Mouse (Mus musculus): ENCODE measurements at regions not wholly inside any gene's neighbourhood (a gene's known extent, or its start where the extent isn't known, plus 50 kb on each side); places are given as distances from the start of the nearest gene placed in this dataset.

GRCm38 (mm10) chr6:81724601-81725545, 198.6 kb upstream of the Gcfc2 start:
- peak; percentile 8 to 40 for DNase-seq (ENCODE audit: low spot score in 2 of 2)

GRCm38 (mm10) chr6:81731631-81732030, 191.8 kb upstream of the Gcfc2 start:
- DNase-seq (ENCODE audit: low spot score in 2 of 2): no peak

- no peak for DNase-seq (ENCODE audit: low spot score in 2 of 2)
Observed at GRCm38 (mm10) chr6:81733527-81733926, 189.9 kb upstream of the Gcfc2 start.

- DNase-seq (ENCODE audit: low spot score in 2 of 2): peak; percentile 42 to 66
Observed at GRCm38 (mm10) chr6:81738466-81738865, 185.0 kb upstream of the Gcfc2 start.

GRCm38 (mm10) chr6:81749681-81750080, 173.8 kb upstream of the Gcfc2 start:
- DNase-seq (ENCODE audit: low spot score in 2 of 2): no peak

- peak in 1 of 2 experiments; percentile 39 for DNase-seq (ENCODE audit: low spot score in 2 of 2)
Observed at GRCm38 (mm10) chr6:81751631-81752030, 171.8 kb upstream of the Gcfc2 start.

- DNase-seq (ENCODE audit: low spot score in 2 of 2): no peak
Observed at GRCm38 (mm10) chr6:81756242-81756641, 167.2 kb upstream of the Gcfc2 start.

- DNase-seq (ENCODE audit: low spot score in 2 of 2): no peak
Observed at GRCm38 (mm10) chr6:81758876-81759275, 164.6 kb upstream of the Gcfc2 start.

- peak in 1 of 2 experiments; percentile 55 for DNase-seq (ENCODE audit: low spot score in 2 of 2)
Observed at GRCm38 (mm10) chr6:81760181-81760580, 163.3 kb upstream of the Gcfc2 start.

GRCm38 (mm10) chr6:81765831-81766230, 157.6 kb upstream of the Gcfc2 start:
- peak in 1 of 2 experiments; percentile 33 for DNase-seq (ENCODE audit: low spot score in 2 of 2)

- DNase-seq (ENCODE audit: low spot score in 2 of 2): no peak
Observed at GRCm38 (mm10) chr6:81766800-81767199, 156.7 kb upstream of the Gcfc2 start.

- DNase-seq (ENCODE audit: low spot score in 2 of 2): peak; percentile 52 to 82
Observed at GRCm38 (mm10) chr6:81768669-81769537, 154.6 kb upstream of the Gcfc2 start.

- DNase-seq (ENCODE audit: low spot score in 2 of 2): no peak
Observed at GRCm38 (mm10) chr6:81770301-81770700, 153.2 kb upstream of the Gcfc2 start.

- DNase-seq (ENCODE audit: low spot score in 2 of 2): no peak
Observed at GRCm38 (mm10) chr6:81771862-81772261, 151.6 kb upstream of the Gcfc2 start.

GRCm38 (mm10) chr6:81782131-81782530, 141.3 kb upstream of the Gcfc2 start:
- no peak for DNase-seq (ENCODE audit: low spot score in 2 of 2)

- DNase-seq (ENCODE audit: low spot score in 2 of 2): peak; percentile 35 to 67
Observed at GRCm38 (mm10) chr6:81782815-81783435, 140.5 kb upstream of the Gcfc2 start.

- no peak for DNase-seq (ENCODE audit: low spot score in 2 of 2)
Observed at GRCm38 (mm10) chr6:81795281-81795680, 128.2 kb upstream of the Gcfc2 start.

- peak in 1 of 2 experiments; percentile 77 for DNase-seq (ENCODE audit: low spot score in 2 of 2)
Observed at GRCm38 (mm10) chr6:81800822-81801221, 122.6 kb upstream of the Gcfc2 start.

- no peak for DNase-seq (ENCODE audit: low spot score in 2 of 2)
Observed at GRCm38 (mm10) chr6:81801804-81802203, 121.7 kb upstream of the Gcfc2 start.

GRCm38 (mm10) chr6:81805942-81806341, 117.5 kb upstream of the Gcfc2 start:
- no peak for DNase-seq (ENCODE audit: low spot score in 2 of 2)

- DNase-seq (ENCODE audit: low spot score in 2 of 2): no peak
Observed at GRCm38 (mm10) chr6:81808712-81809111, 114.8 kb upstream of the Gcfc2 start.

All from layer of hippocampus, adult 18-20 months (tissue).